Mouse (Mus musculus) adrenal gland, postnatal 4 days (tissue): ENCODE data around the gene Zc3h12d. TPM values are rescaled to one million over a fixed set of nuclear protein-coding genes. Genes with fewer than 3 reads are reported as not detected.

ENCODE experiments used
- DNase-seq, 2 experiments: peaks; one replicate each; pipeline ENCODE4 v3.0.0; 2021 to 2022; ENCODE audit warnings: low spot score in 2 of 2, mixed read lengths in 2 of 2
- total RNA-seq, 2 experiments: library from RNA; stranded (reverse); gene quantifications; 2 replicates each; pipeline ENCODE4 v1.2.3; 2021

Gene Zc3h12d
- total RNA-seq, 2 experiments from 2014 or later: 0.25 to 0.42 TPM

DNA sequence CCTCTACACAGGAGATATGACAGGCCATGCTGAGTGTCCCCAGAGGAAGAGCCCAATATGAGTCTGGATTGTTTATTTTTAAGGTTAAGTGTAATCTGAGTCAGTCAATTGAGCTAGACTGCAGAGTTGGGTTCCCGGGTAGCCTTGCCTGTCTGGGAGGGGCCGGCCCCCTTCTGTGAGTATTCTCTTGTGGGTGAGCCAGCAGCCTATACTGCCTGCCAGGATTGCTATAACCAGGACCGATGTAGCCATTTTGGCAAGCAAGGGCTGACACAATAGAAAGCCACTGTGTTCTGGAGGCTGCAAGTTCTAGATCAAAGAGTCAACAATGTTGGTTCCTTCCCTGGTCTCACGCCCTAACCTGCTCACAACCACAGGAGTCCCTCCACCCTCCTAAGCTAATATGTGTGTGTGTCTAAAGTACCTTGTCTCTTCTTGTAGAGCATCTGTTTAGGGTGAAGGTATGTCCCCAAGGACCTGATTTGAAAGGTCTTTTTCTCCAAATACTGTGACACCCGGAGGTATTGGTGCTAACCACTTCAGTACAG is 6.7 kb downstream of the Zc3h12d start:
- DNase-seq: no peak

DNA sequence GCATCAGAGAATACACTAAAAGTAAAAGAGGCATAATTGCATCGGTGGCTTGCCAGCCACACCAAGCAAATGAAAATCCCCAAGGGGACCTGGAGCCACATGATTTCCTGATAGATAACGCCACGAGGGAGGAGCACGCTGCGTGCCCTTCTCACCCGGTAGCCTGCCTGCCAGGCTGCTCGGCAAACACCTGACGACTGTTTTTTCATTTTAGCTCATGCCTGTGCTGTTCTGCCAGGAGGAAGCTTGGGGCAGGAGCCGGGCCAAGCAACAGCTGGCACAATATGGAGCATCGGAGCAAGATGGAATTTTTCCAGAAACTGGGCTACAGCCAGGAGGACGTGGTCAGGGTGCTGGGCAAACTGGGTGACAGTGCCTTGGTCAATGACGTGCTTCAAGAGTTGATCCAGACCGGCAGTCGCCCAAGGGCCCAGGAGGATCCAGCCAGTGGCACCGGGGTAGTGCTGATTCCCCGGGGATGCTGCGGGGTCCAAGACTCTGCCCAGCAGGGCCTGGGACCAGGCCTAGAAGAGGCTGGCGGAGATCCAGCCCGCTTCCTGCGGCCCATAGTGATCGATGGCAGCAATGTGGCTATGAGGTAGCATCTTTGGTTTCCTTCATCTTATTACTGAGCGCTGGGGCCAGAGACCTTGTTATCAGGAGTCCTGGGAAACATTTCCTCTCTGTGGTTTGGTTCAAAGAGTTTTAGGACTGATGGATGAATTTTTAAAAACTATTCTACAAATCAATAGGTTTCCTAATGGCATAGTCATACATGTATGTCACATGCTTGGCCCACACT is 7.5 kb downstream of the Zc3h12d start:
- no peak for DNase-seq

- DNase-seq: no peak
These were observed 8.1 kb downstream of the Zc3h12d start for GRCm38 (mm10) chr10:7840353-7840733.

DNA sequence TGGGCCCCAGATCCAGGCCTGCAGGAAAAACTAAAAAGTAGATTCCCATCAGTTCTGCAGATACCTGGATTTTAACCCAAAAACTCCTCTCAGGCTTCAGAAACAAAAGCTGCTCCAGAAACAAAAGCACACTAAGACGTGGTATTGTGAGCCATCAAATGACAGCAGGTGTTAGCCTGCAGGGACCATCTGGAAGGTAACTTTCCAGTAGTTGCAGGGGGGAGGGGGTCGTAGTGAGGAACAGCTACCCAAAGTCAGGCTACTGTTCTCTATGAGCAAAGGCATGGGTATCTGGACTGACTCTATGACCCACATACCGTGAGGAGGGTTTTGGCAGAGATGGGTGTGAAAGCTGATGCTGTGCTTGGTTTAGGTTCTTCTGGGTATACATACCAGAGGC is 8.5 kb downstream of the Zc3h12d start:
- no peak for DNase-seq

- peak; percentile 39 to 52 for DNase-seq
These were observed 9.4 kb downstream of the Zc3h12d start for GRCm38 (mm10) chr10:7841571-7842080.

DNA sequence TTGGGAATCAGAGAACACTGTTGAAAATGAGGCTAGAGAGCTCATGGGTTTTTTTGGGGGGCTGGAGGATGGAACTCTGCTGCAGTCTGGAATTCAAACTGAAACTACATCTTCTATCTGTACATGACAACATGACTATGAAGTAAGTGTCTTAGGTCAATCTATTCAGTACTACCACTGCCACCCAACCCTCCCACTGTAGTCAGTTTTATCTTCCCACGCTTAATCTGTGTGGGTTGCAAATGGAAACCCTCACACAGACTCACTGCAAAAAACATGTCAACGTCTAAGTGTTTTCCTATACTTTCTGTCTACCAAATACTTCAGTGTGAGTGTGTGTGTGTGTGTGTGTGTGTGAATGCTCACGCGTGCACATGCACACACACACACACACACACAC is 10.9 kb downstream of the Zc3h12d start:
- no peak for DNase-seq

- DNase-seq: no peak
These were observed 11.9 kb downstream of the Zc3h12d start for GRCm38 (mm10) chr10:7844161-7844560.

DNA sequence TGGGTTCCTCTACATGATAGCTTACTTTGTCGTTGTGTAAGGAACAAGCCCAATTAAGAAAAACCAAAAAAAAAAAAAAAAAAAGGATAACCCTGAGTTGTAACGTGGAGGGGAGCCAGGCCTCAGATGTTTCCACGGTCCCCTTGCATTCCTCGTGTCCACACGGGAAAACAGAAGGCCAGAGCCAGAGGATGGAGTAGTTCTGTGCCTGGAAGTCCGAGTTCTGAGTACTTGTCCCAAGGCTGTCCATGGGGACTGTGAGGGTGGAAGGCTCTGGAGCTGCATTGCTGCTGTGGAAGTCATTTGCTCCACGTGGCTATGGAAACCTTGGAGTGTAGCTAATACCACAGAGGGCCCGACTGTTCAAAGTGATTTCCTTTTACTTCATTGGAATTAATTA is 12.9 kb downstream of the Zc3h12d start:
- DNase-seq: no peak

- no peak for DNase-seq
These were observed 13.7 kb downstream of the Zc3h12d start for GRCm38 (mm10) chr10:7845991-7846390.

DNA sequence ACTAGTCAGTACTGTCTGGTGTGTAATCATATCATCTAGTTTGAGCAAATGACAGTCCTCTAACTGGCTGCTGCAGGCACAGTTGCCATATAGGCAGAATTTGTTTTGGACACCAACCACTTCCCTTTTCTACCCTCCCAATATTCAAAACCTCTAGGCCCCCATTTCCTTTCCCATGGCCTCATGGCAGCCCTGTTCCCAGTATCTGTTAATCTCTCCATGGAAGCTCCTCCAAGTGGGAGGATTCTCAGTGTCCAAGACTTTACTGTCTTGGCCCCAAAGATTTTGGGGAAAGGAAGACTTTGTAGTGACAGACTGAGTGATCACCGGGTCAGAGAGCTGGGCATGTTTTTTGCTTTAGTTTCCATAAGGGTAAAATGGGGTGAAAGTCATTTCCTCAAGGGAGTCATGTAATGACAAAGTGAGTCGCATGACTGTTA is 14.9 kb downstream of the Zc3h12d start:
- no peak for DNase-seq

GRCm38 (mm10) chr10:7851891-7852290 is 19.6 kb downstream of the Zc3h12d start:
- no peak for DNase-seq

DNA sequence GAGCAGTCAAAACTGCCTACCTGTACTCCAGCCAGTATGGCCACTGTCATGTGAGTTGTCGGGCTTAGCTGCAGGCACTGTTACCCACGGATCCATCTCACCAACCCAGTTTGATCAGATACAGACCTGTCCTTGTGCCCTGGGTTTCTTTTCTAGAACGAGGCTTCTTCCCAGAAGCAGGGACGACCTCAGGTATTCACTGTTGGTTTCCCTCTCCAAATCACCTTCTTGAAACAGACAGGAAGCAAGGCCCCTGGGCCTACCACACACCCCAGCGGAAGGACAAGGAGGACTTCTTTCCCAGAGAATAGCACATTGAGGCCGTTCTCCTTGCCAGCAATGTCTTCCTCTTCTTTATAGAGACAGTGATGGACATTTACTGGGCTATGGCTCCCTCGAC is 28.2 kb downstream of the Zc3h12d start:
- DNase-seq: no peak

DNA sequence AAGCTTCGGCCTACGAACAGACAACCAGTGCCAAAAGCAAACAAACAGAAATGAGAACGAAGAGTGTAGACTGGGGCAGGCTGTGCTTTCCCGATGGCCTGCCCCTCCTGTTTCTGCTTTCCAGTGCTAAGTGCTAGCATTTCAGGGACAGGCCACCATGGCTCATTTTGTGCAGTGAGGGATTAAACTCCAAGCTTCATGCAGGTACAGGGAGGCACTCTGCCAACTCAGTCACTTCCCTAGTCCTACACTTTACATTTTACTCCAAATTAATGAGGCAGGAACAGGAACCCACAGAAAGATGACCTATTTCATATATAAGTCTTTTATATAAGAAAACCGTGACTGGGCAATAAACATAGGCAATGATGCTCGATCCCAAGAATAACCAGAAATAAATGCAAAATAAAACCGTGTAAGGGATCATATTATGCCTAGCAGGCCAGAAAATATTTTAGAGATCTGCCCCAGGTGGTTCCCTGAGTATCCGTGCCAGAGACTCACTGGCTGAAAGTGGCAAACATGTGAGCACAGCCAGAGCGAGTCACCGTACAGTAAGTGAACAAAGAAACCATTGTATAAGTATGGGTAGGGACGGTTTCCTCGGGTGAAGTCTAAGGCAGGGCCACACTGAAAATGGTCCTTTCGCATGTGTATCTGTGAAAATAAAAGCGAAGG is 29.1 kb downstream of the Zc3h12d start:
- no peak for DNase-seq

GRCm38 (mm10) chr10:7861937-7862657 is 29.8 kb downstream of the Zc3h12d start:
- no peak for DNase-seq

DNA sequence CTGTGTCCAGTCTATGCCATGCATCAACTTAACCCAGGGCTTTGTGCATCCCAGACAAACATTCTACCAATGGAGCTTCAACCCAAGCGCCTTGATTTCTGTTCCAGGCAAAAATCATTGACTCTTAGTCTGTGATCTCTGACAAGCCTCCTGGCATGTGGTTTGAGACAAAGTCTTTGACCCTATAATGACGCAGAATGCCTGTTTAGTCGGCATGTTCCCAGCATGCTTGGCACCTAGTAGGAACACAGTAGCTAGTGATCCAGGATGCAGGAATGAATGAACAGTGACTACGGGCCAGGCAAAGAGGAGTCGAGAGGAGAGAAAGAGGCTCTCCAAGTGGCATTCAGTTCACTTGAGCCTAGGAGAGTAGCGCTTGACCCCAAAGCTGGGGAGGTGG is 31.1 kb downstream of the Zc3h12d start:
- peak in 1 of 2 experiments; percentile 0 for DNase-seq

DNA sequence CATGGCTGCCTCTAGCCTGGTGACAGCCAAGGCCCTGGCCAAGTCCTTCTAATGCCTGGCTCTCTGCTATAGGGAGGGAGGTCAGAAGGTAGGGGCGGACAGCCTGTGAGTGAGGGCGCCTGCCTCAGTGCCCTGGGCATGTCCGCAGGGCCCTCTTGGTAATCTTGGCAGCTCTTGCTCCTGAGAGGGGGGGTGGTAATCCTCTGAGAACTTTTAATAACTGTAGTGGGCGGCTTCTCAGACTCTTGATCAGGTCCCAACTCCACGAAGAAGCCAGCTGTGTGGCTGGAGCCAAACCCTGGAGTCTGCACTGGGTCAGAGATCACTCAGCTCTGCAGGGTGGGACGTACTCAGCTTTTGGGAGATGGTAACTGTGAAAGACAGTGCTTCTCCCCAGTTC is 31.9 kb downstream of the Zc3h12d start:
- DNase-seq: peak in 1 of 2 experiments; percentile 1

DNA sequence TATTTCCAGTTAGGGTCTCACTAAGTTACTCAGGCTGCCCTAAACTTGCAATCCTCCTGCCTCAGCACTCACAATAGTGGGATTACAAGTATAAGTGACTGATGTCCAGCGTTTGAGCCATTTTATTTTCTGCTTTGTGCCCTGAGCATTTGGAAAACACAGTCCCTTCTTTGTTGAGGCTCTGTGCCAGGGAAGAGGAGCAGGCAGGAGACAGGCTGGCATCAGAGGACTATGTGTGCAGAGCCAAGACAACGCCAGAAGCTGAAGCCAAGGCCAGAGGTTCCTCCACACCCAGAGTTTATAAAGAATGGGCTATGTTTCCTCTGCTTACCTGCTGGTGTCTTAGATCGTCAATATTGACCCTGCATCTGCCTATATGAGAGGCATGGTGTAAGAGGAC is 32.5 kb downstream of the Zc3h12d start:
- DNase-seq: peak in 1 of 2 experiments; percentile 0

DNA sequence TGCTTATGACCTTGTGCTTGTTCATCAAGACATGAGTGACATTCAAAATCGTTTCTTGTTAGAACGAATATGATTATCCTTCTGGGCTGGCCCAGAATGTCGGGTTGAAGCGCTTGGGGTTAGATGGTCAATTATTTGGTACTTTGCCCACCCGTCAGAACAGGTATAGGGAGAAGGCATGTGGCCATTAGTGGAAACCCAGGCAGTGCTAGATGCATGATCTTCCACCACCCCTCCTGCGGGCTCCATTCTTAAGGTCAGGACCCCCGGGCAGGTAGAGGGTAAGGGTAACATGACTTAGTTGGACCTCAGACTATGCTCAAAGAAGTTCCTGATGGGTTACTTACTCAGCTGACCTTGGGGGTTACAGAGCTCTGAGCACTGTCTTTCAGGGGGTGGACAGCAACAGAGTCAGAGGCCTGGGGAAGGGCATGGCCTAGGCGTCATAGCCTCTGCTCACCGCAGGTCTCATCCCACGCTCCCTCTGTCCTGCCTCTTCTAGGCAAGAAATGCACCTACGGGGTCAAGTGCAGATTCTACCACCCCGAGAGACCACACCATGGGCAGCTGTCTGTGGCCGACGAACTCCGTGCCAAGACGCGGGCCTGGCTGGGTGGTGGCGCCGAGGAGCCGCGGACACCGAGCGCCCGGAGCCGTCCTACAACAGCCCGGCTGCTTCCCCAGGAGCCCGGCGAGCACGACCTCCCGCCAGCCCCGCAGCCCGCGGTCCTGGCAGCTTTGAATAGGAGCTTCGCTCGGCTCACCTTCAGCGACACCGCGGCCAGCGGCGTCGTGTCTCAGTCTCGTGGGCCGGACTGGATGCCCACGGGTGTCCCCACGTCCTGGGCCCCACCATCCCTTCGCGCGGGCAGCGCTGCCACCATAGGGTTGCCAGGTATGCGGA is 34.7 kb downstream of the Zc3h12d start:
- peak in 1 of 2 experiments; percentile 24 for DNase-seq

- DNase-seq: no peak
These were observed 35.4 kb downstream of the Zc3h12d start for GRCm38 (mm10) chr10:7867666-7868030.

DNA sequence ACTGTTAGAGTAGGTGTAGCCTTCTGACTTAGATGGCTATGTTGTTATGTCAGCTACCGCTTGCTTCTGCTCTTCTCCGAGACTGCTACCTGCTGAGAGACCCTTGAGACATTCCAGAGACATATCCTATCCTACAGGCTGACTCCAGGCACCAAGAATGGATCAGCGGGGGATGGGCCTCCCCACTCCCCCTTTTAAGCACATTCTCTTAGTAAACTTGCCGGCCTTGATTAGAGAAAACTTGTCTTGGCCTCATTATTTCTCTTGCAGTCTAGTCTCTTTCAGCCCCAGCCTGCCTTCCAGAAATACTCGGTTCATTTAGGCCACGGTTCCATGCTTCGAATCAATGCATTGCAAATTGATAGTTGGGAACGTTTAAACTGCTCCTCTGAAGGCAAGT is 37.5 kb downstream of the Zc3h12d start:
- no peak for DNase-seq
